Mouse (Mus musculus) frontal cortex, adult 2 months (tissue): Measurements from ENCODE around the gene Spsb2. TPM values are rescaled to one million over a fixed set of nuclear protein-coding genes. Genes with fewer than 3 reads are reported as not detected.
"Not testable (repeated sequence)": the region's sequence is repeated elsewhere in the genome, so short reads cannot be mapped to it uniquely, and the experiment has no call there.

Experiments
- DNase-seq, 2 experiments: peaks; one replicate each; pipeline ENCODE4 v3.0.0; 2022; ENCODE audit warnings: low spot score in 1 of 2; ENCODE audit errors: extremely low spot score in 1 of 2
- polyA plus RNA-seq: library from polyadenylated mRNA; depleted of rRNA; stranded (reverse); fragments of >200 nt; gene quantifications from 2 replicates; pipeline ENCODE4 v1.2.3, GENCODE M21; 2012

The Spsb2 gene
- polyA plus RNA-seq, 1 experiment, result 7.0 TPM

GRCm38 (mm10) chr6:124814858-124815774, 6.7 kb downstream of the Spsb2 start:
- no peak for DNase-seq

GRCm38 (mm10) chr6:124816611-124817010, 8.2 kb downstream of the Spsb2 start:
- DNase-seq, result no peak

- DNase-seq, result no peak
Measured at GRCm38 (mm10) chr6:124817125-124817524, 8.7 kb downstream of the Spsb2 start.

GRCm38 (mm10) chr6:124817563-124817962, 9.1 kb downstream of the Spsb2 start:
- no peak for DNase-seq

GRCm38 (mm10) chr6:124817971-124818370, 9.5 kb downstream of the Spsb2 start:
- DNase-seq, result no peak

GRCm38 (mm10) chr6:124820891-124821290, 12.4 kb downstream of the Spsb2 start:
- no peak for DNase-seq

- no peak for DNase-seq
Measured at GRCm38 (mm10) chr6:124822049-124822448, 13.6 kb downstream of the Spsb2 start.

GRCm38 (mm10) chr6:124828101-124828592, 19.7 kb downstream of the Spsb2 start:
- peak in 1 of 2 experiments; percentile 50 for DNase-seq

GRCm38 (mm10) chr6:124828868-124829798, 20.7 kb downstream of the Spsb2 start, which contains the start of the genes Usp5 and Cdca3:
Usp5 (minus strand) TSS chr6:124829484.
Cdca3 (plus strand) TSS chr6:124829547.
- peak; percentile 98 to 99 for DNase-seq

- peak; percentile 95 to 96 for DNase-seq
Measured at GRCm38 (mm10) chr6:124829799-124830700, 21.6 kb downstream of the Spsb2 start.

- not testable (repeated sequence) for DNase-seq
Measured at GRCm38 (mm10) chr6:124831199-124831598, 22.7 kb downstream of the Spsb2 start.

- no peak for DNase-seq
Measured at GRCm38 (mm10) chr6:124831649-124832048, 23.2 kb downstream of the Spsb2 start.

GRCm38 (mm10) chr6:124834512-124835081, 26.1 kb downstream of the Spsb2 start:
- no peak for DNase-seq

- no peak for DNase-seq
Measured at GRCm38 (mm10) chr6:124835531-124835930, 27.1 kb downstream of the Spsb2 start.

- no peak for DNase-seq
Measured at GRCm38 (mm10) chr6:124836411-124836810, 27.9 kb downstream of the Spsb2 start.

- no peak for DNase-seq
Measured at GRCm38 (mm10) chr6:124839805-124840204, 31.3 kb downstream of the Spsb2 start.

- DNase-seq, result no peak
Measured at GRCm38 (mm10) chr6:124840241-124841167, 32.0 kb downstream of the Spsb2 start, which contains the start of gene Gnb3. Gnb3 (minus strand) TSS chr6:124840275.

GRCm38 (mm10) chr6:124847305-124847704, 38.8 kb downstream of the Spsb2 start:
- DNase-seq, result peak; percentile 87 to 98
